Mouse (Mus musculus): Measurements from ENCODE around the gene Ssh2.

The Ssh2 gene

GRCm38 (mm10) chr11:77215951-77216760, at the start of gene Ssh2:
Gene Ssh2 (plus strand): TSS chr11:77216287.
- DNase-seq = peak; percentile 86

GRCm38 (mm10) chr11:77173731-77174130, 42.4 kb upstream of the Ssh2 start:
- DNase-seq = no peak

GRCm38 (mm10) chr11:77174531-77174930, 41.6 kb upstream of the Ssh2 start:
- no peak for DNase-seq

GRCm38 (mm10) chr11:77179771-77180170, 36.3 kb upstream of the Ssh2 start:
- no peak for DNase-seq

DNA sequence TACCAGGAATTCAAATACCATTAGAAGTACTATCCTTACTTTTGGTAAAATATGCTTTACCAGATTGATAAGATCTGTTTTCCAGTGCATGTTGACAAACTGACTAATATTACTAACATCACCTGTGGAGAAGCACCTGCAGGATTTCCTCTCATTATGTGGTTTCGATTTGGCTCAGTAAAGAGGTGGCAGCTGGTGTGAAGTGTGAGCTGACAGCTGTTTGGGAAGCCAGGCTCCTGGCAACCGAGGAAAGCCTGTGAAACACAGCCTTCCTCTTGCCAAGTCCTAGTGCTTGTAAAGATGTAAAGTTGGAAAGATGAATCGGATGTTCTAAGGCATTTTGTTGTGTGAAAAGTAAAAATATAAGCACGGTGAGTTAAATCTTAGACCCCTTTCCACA, 35.2 kb upstream of the Ssh2 start:
- DNase-seq = no peak

- DNase-seq = no peak
Observed at GRCm38 (mm10) chr11:77181528-77181927, 34.6 kb upstream of the Ssh2 start.

- no peak for DNase-seq
Observed at GRCm38 (mm10) chr11:77182041-77182440, 34.0 kb upstream of the Ssh2 start.

- DNase-seq = no peak
Observed at GRCm38 (mm10) chr11:77182616-77183015, 33.5 kb upstream of the Ssh2 start.

GRCm38 (mm10) chr11:77184926-77185325, 31.2 kb upstream of the Ssh2 start:
- no peak for DNase-seq

DNA sequence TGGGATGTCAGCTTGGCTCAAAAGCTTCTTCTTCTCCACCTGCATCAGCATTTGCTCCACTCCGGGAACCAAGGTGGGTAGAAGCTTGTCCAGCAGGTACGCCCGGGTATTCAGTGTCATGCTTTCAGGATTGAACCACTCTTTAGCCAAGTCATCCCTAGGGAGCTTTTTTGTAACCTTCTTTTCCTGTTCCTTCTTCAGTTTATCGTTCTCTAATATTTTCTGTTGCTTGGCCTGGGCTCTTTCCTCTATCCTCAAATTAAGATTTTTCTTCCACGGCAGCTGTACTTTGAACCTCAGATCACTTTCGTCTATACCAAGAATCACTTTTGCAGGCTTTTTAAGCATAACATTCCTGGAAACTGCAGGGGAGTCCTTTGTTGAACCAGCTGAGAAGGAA, 27.2 kb upstream of the Ssh2 start, which contains the start of gene Efcab5:
Efcab5 (minus strand) TSS at position 101 of the 400 bp plus-strand sequence.
- DNase-seq = no peak

GRCm38 (mm10) chr11:77193410-77193809, 22.7 kb upstream of the Ssh2 start:
- DNase-seq = no peak

- no peak for DNase-seq
Observed at GRCm38 (mm10) chr11:77193941-77194553, 22.0 kb upstream of the Ssh2 start.

- DNase-seq = no peak
Observed at GRCm38 (mm10) chr11:77194762-77195161, 21.3 kb upstream of the Ssh2 start.

- DNase-seq = no peak
Observed at GRCm38 (mm10) chr11:77195360-77196109, 20.6 kb upstream of the Ssh2 start.

DNA sequence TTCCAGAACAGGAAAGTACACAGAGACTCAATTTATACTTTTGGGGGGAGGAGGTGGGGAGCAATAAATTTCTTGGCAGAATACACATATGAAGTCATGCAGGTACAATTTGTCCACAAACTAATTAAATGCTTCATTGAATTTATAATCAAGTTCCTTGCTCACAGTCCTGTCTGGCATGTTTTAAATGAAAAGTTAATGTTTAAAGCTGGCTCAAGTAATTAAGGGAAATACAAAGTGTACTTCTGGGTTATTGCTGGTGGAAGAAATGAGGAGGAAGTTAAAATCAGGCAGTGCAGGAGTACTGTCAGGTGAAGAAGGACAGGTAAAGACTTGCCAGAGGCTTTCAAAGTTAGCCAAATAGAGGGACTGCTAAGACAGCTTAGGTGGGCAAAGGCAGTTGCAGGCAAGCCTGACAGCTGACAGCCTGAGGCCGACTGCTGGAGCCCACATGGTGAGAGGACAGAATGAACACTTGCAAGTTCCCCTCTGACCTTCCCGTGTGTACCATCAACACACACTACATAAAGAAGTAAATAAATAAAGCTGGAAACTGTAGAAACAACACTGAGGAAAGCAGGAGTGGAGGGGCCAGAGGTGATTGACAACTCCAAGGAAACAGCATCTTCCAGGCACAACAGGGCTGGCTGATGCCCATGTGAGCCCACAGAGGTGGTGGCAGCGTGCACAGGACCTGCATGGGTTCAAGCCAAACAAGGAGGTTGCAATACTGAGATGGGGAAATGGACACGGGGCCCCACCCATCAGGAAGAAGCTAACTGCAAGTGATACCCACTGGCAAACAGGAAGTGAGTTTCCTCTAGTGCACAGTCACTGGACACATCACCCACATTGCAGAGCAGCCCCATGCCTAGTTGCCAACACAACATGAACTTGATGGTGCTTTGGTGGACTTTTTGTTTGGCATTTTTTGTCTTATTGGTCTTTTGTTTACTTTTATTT, 19.6 kb upstream of the Ssh2 start:
- peak; percentile 45 for DNase-seq

GRCm38 (mm10) chr11:77199636-77200035, 16.5 kb upstream of the Ssh2 start:
- DNase-seq = no peak

GRCm38 (mm10) chr11:77200703-77201102, 15.4 kb upstream of the Ssh2 start:
- DNase-seq = no peak

- DNase-seq = no peak
Observed at GRCm38 (mm10) chr11:77214142-77214692, 1.9 kb upstream of the Ssh2 start.

GRCm38 (mm10) chr11:77214755-77215154, 1.3 kb upstream of the Ssh2 start:
- peak; percentile 78 for DNase-seq

DNA sequence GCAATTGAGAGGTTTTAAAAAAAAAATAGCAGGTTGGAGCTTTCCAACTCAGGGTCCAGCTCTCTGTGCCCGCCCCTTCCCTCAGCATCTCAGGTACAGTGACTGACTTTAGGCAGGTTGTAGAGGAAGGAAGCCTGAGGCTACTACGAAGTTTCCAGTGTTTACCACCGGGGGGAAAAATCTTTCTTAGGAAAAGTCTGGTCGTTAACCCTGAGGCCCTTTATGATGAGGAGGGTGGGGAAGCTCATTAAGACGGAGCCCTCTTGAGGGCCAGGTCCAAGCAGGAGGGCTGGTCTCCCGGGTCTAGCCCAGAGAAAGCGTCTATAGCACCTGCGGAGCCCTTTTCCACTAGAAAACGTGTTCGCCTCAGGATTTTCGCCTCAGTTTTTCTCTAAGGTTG, 604 bp upstream of the Ssh2 start:
- DNase-seq = no peak

- no peak for DNase-seq
Observed at GRCm38 (mm10) chr11:77216761-77217130, 659 bp downstream of the Ssh2 start.

DNA sequence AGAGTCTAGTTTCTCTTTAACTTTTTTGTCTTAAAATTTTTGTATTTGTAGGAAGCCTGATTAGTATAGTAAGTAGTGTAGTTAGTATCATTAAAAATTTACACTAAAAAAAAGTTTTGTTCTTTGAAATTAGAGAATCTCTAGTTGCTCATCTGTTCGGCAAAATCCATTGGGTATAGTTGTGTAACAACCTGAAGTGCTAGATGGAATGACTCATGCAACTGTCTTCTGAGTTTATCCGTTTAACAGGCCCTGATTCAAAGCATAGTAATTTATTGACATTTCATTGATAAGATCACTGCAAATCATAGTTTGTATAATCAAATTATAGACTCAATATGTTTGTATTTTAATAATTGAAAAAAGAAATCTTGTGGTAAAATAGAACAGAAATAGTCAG, 14.7 kb downstream of the Ssh2 start:
- DNase-seq = no peak
